Mouse (Mus musculus) hindbrain, embryonic 11.5 days (tissue): ENCODE data around the gene Kif5c. TPM values are rescaled to one million over a fixed set of nuclear protein-coding genes. Genes with fewer than 3 reads are reported as not detected.
A peak's percentile ranks its signal among the peaks of the same experiment; 100 is the strongest.

ENCODE experiments used
- ATAC-seq: fragments of 200-750 bp; cut with Nextera tagmentation; 2 replicates; pipeline ENCODE4 v1.8.0; 2017; ENCODE audit warnings: mild to moderate bottlenecking, moderate TSS enrichment, moderate library complexity; ENCODE audit not compliant: low FRiP score
- DNase-seq: peaks from one replicate; pipeline ENCODE4 v3.0.0-alpha.2; 2015; ENCODE audit warnings: low spot score
- H3K27ac ChIP-seq: fragments of 300-500 bp; sonication (generic); 2 replicates; pipeline ENCODE4 v1.5.1; 2014; ENCODE audit warnings: mild to moderate bottlenecking, low read depth, low read length
- H3K27me3 ChIP-seq: fragments of 300-500 bp; sonication (generic); 2 replicates; pipeline ENCODE4 v1.6.1; 2014; ENCODE audit warnings: mild to moderate bottlenecking, low read length, moderate library complexity, mixed read lengths; ENCODE audit not compliant: control insufficient read depth, insufficient read depth
- H3K36me3 ChIP-seq: fragments of 300-500 bp; sonication (generic); 2 replicates; pipeline ENCODE4 v1.6.1; 2014; ENCODE audit warnings: mild to moderate bottlenecking, low read length, moderate library complexity, mixed read lengths; ENCODE audit not compliant: control insufficient read depth, insufficient read depth
- H3K4me1 ChIP-seq: fragments of 300-500 bp; sonication (generic); replicated peaks from 2 replicates; pipeline ENCODE4 v1.6.1; 2014; ENCODE audit warnings: low read length, mixed read lengths; ENCODE audit not compliant: control insufficient read depth, insufficient read depth
- H3K4me2 ChIP-seq: fragments of 300-500 bp; sonication (generic); replicated peaks from 2 replicates; pipeline ENCODE4 v1.6.1; 2014; ENCODE audit warnings: mild to moderate bottlenecking, low read depth, low read length
- H3K4me3 ChIP-seq: fragments of 300-500 bp; sonication (generic); 2 replicates; pipeline ENCODE4 v1.5.1; 2014; ENCODE audit warnings: low read depth, low read length
- H3K9ac ChIP-seq: fragments of 300-500 bp; sonication (generic); 2 replicates; pipeline ENCODE4 v1.6.1; 2014; ENCODE audit warnings: low read depth, low read length
- H3K9me3 ChIP-seq: fragments of 300-500 bp; sonication (generic); 2 replicates; pipeline ENCODE4 v1.6.1; 2016; ENCODE audit warnings: low read length; ENCODE audit not compliant: control insufficient read depth
- WGBS: fragments of 180-500 bp; shearing (Covaris S2); extraction: QIAGEN DNeasy Blood & Tissue Kit; methylation state at CpG from one replicate; pipeline ENCODE4 v1.1.7; 2014; 5-methylcytosine and 5-hydroxymethylcytosine counted together
- polyA plus RNA-seq: library from polyadenylated mRNA; unstranded; fragments of >200 nt; fragmentation: Nextera tagmentation; extraction: Ambion mirVana; gene quantifications from 2 replicates; pipeline ENCODE4 v1.2.1, GENCODE M21; 2014

The Kif5c gene
- polyA plus RNA-seq, 1 experiment from 2014 or later: 112 TPM

GRCm38 (mm10) chr2:49616765-49617164, 2.3 kb upstream of the Kif5c start:
- 77% methylated on average over 3 of the region's 3 CpGs for WGBS
- ATAC-seq (no peak), DNase-seq (no peak)
- H3K27ac ChIP-seq: no peak overlapping the region
- no peak overlapping the region for H3K9ac ChIP-seq
- no peaks in the 10 kb centered on the region for H3K27me3 ChIP-seq
- no peak overlapping the region for H3K4me3 ChIP-seq
- no peaks in the 10 kb centered on the region for H3K36me3 ChIP-seq
- H3K4me1 ChIP-seq: no peaks in the 10 kb centered on the region; the same call in 1 of the 2 replicates
- H3K4me2 ChIP-seq: no peak overlapping the region
- H3K9me3 ChIP-seq: no peaks in the 10 kb centered on the region

GRCm38 (mm10) chr2:49619719-49620522, 823 bp downstream of the Kif5c start:
- WGBS: under 1% methylated on average over 33 of the region's 33 CpGs
- Histone ChIP-seq H3K36me3 (no peaks in the 10 kb centered on the region), H3K4me3 (peak overlapping the region; percentile 83), H3K27ac (peak overlapping the region; percentile 75), H3K9me3 (no peaks in the 10 kb centered on the region), H3K27me3 (no peaks in the 10 kb centered on the region), H3K4me1 (no peaks in the 10 kb centered on the region; the same call in 1 of the 2 replicates), H3K4me2 (peak overlapping the region; percentile 57), H3K9ac (peak overlapping the region; percentile 93)
- DNase-seq: peak; percentile 60
- ATAC-seq: peak; percentile 46

GRCm38 (mm10) chr2:49620626-49621117, 1.6 kb downstream of the Kif5c start:
- 12% methylated on average over 14 of the region's 14 CpGs for WGBS

GRCm38 (mm10) chr2:49621234-49621633, 2.1 kb downstream of the Kif5c start:
- DNase-seq (peak; percentile 28), ATAC-seq (no peak)
- Histone ChIP-seq H3K27me3 (no peaks in the 10 kb centered on the region), H3K36me3 (no peaks in the 10 kb centered on the region), H3K4me2 (peak overlapping the region; percentile 57), H3K27ac (no peak overlapping the region; the same call in 1 of the 2 replicates), H3K4me1 (no peaks in the 10 kb centered on the region; the same call in 1 of the 2 replicates), H3K9ac (peak overlapping the region; percentile 93), H3K9me3 (no peaks in the 10 kb centered on the region), H3K4me3 (peak overlapping the region; percentile 83)
- 74% methylated on average over 1 of the region's 1 CpGs for WGBS

More at GRCm38 (mm10) chr2:49620626-49621117, 1.6 kb downstream of the Kif5c start:
- H3K4me1 ChIP-seq: no peaks in the 10 kb centered on the region; the same call in 1 of the 2 replicates
- peak overlapping the region; percentile 57 for H3K4me2 ChIP-seq
- H3K9ac ChIP-seq: peak overlapping the region; percentile 93
- H3K27ac ChIP-seq: peak overlapping the region; percentile 75
- DNase-seq: peak; percentile 74
- no peaks in the 10 kb centered on the region for H3K36me3 ChIP-seq
- H3K4me3 ChIP-seq: peak overlapping the region; percentile 83
- ATAC-seq: peak; percentile 81
- no peaks in the 10 kb centered on the region for H3K9me3 ChIP-seq
- no peaks in the 10 kb centered on the region for H3K27me3 ChIP-seq

- Histone ChIP-seq H3K27me3 (no peaks in the 10 kb centered on the region), H3K4me3 (no peak overlapping the region), H3K9ac (no peak overlapping the region), H3K9me3 (no peaks in the 10 kb centered on the region), H3K4me1 (no peaks in the 10 kb centered on the region), H3K27ac (no peak overlapping the region), H3K4me2 (no peak overlapping the region), H3K36me3 (no peaks in the 10 kb centered on the region)
- DNase-seq: no peak
- ATAC-seq: no peak
- WGBS: 94% methylated on average over 1 of the region's 1 CpGs
Measured at GRCm38 (mm10) chr2:49625581-49625980, 6.5 kb downstream of the Kif5c start.

GRCm38 (mm10) chr2:49627611-49628010, 8.5 kb downstream of the Kif5c start:
- Histone ChIP-seq H3K36me3 (no peaks in the 10 kb centered on the region), H3K4me2 (no peak overlapping the region), H3K9me3 (no peaks in the 10 kb centered on the region), H3K4me1 (peaks cover under 1% of the 10 kb centered on the region), H3K9ac (no peak overlapping the region), H3K4me3 (no peak overlapping the region), H3K27me3 (no peaks in the 10 kb centered on the region), H3K27ac (no peak overlapping the region)
- WGBS: 75% methylated on average over 7 of the region's 7 CpGs
- DNase-seq (no peak), ATAC-seq (no peak)

- no peak for DNase-seq
- no peak overlapping the region for H3K9ac ChIP-seq
- no peak overlapping the region for H3K4me3 ChIP-seq
- no peaks in the 10 kb centered on the region for H3K9me3 ChIP-seq
- H3K4me1 ChIP-seq: peaks cover 5% of the 10 kb centered on the region
- no peak for ATAC-seq
- no peak overlapping the region for H3K4me2 ChIP-seq
- no peaks in the 10 kb centered on the region for H3K36me3 ChIP-seq
- H3K27ac ChIP-seq: no peak overlapping the region
- H3K27me3 ChIP-seq: no peaks in the 10 kb centered on the region
- WGBS: 88% methylated on average over 6 of the region's 6 CpGs
Measured at GRCm38 (mm10) chr2:49628094-49628705, 9.1 kb downstream of the Kif5c start.

- Histone ChIP-seq H3K27me3 (no peaks in the 10 kb centered on the region), H3K4me1 (peaks cover 7% of the 10 kb centered on the region)
Measured at GRCm38 (mm10) chr2:49629181-49629580, 10.1 kb downstream of the Kif5c start.

More at GRCm38 (mm10) chr2:49629181-49629580, 10.1 kb downstream of the Kif5c start:
- H3K9me3 ChIP-seq: no peaks in the 10 kb centered on the region
- WGBS: 69% methylated on average over 12 of the region's 12 CpGs
- no peak for DNase-seq
- no peaks in the 10 kb centered on the region for H3K36me3 ChIP-seq
- H3K4me2 ChIP-seq: no peak overlapping the region
- no peak overlapping the region for H3K9ac ChIP-seq
- no peak for ATAC-seq
- H3K27ac ChIP-seq: no peak overlapping the region
- no peak overlapping the region for H3K4me3 ChIP-seq
